Mouse (Mus musculus) hematopoietic stem cell, adult 5-6 weeks (primary cell): ENCODE measurements around the gene Vmn2r90. TPM values are rescaled to one million over a fixed set of nuclear protein-coding genes. Genes with fewer than 3 reads are reported as not detected.
"Not testable (repeated sequence)": the region's sequence is repeated elsewhere in the genome, so short reads cannot be mapped to it uniquely, and the experiment has no call there.

Experiments
- ATAC-seq, 2 experiments: fragments of 125-278 bp in 1 of 2; replicated peaks in 1 of 2; 2 replicates each; pipeline ENCODE4 v1.8.0; 2016 to 2017; ENCODE audit warnings: inconsistent platforms in 2 of 2, mild to moderate bottlenecking in 2 of 2, moderate number of reproducible peaks in 2 of 2, low read depth in 1 of 2, moderate TSS enrichment in 1 of 2; ENCODE audit not compliant: low FRiP score in 2 of 2, poor library complexity in 2 of 2, severe bottlenecking in 2 of 2, insufficient read depth in 1 of 2, low TSS enrichment in 1 of 2
- total RNA-seq: library from RNA; stranded (forward); fragments of 172-1452, 232-1000 nt; gene quantifications from 2 replicates; pipeline ENCODE4 v1.2.3, GENCODE M21; 2017

The Vmn2r90 gene
- 0.13 TPM in 1 of 2 replicates, not detected in the other for total RNA-seq

DNA sequence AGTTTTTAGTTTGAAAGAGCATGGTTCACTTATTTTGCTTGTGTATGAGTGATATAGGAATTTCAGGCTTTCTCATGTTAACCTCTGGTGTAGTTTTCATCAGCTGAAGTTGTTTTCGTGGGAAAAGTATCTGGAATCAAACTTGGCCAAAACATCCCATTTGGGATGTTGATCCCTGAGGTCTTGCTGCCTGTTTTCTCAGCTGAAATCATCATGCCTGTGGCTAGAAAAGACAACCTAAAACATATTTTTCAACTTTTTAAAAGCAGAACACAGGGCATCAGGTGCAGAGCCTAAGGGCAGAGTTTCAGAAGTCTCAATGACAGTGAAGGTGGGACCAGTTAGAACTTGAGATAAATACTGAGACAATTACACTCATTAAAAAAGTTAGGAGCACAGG lies at the start of gene Vmn2r90:
TSS of gene Vmn2r90 (plus strand) at position 301 of the 400 bp plus-strand sequence.
- ATAC-seq: no peak

DNA sequence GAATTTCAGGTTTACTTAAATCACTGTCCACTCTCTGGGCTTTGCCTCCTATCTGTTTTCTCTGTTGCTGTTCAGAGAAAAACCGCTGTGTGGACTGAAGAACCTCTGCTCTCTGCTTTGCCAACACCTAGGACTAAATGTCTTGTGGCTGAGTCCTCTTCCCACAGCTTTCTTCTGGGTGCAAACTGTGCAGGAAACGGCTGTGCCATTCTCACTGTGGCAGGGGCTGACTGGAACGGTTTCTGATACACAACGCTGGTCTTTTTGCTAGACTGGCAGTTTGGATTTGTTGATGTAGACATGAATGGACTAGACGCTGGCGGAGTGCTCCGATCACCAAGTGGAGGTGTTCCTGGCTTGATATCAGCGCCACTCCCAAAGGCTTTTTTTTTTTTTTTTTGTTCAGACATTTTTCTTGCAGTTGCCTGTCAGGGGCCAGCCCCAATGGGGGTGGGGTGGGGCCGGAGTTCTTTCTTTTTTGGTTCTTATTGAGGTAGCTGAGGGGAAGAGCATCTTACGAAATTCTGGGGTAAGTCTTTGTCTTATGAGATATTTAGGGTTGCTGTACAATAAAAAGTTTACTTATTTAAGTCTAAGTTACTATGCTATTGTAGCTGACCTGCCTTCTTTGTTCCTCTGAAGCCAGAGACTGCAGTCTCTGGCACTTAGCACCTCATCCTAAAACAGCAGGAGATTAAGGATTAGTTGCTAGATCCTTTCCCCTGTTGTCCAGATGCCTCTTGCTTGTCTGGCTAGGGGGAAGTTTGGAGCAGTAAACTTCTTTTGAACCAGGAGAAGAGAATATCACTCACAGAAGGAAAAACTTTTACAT lies 48.3 kb upstream of the Vmn2r90 start:
- ATAC-seq: peak; percentile 53 to 58

DNA sequence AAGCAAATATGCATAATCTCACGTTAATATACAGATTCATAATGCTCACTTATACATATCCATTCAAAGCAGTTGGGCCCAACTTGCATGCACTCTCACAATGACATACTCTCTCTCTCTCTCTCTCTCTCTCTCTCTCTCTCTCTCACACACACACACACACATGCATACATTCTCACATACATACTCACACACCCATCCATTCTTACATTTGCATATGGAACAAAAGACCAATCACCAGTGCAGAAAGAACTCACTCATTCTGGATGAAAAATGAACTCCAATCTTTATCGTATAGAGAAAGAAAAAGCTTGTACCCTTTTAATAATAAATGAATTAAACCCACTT lies 47.7 kb upstream of the Vmn2r90 start:
- ATAC-seq: no peak

DNA sequence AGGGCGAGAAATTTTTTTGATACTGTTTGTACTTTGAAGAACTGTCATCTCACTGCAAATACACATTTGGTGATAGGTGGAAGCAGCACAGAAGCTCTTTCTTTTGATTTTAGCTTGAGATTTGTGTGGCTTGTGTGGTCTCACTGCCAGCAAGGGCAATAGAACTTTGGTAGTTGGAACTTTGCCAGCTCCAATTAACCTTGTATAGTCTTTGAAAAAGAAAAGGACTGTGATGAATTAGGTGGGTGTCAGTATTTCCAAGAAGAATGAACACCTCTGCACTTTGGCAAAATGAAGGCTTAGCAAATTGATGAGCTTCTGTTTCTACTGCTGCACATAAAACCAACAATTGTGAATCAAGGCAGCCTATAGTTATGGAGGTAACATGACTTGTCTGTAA lies 24.8 kb upstream of the Vmn2r90 start:
- no peak for ATAC-seq

DNA sequence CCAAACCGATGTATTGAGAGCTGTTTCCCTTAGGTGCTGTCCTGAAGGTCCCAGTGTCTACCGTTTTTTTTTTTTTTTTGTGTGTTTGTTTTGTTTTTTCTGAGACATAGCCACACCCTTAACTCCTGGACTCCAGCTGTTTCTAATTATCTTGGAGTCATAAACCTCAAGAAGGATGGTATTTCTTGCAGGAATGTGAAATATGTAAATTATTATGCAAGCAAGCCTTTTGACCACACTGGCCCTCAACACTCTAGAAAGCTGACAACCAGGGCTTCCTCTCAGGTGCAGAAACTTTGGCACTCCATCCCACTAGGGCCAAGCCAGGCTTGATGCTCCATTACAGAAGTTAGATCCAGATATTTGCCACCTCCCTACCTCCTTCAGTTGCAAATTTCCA lies 12.9 kb upstream of the Vmn2r90 start:
- ATAC-seq: no peak

DNA sequence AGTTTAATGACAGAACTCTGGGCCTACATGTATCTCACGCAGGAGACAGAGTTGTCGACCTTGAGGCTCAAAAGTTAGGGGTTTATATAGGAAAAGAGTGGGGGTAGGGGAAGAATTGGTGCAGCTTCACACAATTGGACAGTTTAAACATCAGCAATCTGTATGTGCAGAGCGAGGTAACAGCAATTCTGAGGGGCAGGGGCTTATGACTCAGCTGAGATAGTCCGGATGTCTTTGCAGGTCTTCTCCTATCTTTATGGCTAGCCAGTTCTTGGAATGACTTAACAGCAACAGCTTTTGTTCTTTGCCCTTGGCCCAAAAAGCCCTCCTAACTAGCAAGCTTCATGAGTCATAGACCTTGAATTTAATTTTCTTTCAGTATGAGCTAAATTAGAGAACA lies 28.8 kb downstream of the Vmn2r90 start:
- ATAC-seq: not testable (repeated sequence)

DNA sequence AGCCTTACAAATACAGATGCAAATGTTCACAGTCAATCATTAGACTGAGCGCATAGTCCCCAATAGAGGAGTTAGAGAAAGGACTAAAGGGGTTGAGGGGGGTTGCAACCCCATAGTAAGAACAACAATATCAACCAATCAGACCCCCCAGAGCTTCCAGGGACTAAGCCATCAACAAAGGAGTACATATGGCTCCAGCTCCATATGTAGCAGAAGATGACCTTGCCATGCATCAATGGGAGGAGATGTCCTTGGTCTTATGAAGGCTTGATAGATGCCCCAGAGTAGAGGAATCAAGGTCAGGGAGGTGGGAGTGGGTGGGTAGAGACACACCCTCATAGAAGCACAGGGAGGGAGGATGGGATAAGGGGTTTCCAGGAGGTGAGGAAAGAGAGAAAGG lies 35.1 kb downstream of the Vmn2r90 start:
- ATAC-seq: no peak

DNA sequence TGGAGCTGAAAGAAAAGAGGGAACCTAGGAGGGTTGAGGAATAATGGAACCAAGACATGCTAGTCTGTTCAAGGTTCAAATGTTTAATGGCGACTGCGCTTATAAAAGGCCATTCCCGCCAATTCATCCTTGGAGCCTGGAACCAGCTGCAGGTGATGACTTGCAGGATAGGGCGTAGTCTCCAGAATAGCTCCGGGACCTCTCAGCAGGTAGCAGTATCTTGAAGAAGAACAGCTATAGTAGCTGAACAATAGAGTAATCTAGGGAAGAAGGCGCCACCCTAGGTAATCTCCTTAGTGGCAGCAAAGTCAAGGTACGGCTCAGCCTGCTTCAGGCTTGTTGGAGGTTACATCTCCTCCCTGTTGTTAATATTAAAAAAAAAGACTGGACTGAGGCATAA lies 35.8 kb downstream of the Vmn2r90 start:
- ATAC-seq: not testable (repeated sequence)

DNA sequence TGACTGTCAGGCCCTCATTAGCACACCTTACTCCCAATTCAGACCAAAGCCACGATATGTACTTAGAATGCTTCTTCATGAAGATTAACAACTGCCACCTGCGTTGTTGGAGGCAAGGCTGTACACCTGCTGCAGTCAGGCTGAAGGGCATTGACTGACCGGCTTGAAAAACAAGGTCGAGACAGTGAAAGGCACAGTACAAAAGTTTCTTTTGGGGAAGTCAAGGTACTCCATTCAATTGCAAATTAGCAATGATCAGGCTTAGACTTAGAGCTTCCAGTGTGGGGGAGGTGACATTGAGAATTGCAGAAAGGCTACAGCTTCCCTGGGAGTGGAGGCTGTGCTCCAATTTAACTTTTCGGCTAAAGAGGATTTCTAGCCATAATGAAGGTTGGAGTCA lies 36.4 kb downstream of the Vmn2r90 start:
- ATAC-seq: not testable (repeated sequence)

DNA sequence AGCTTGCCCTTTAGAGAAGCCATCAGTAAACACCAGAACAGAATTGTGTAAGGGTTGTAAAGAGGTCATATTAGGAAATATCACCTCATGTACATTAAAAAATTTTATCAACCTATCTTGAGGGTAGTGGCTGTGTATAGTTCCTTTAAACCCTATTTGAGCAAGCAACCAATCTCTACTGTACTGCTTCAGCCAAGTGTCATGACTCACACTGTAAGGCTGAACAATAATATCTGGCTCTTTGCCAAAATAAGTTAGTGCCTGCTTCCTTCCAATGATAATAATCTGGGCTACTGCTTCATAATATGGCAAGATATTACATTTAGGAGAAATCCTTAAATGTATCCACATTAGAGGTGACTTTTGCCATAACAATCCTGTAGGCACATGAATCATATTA lies 38.0 kb downstream of the Vmn2r90 start:
- ATAC-seq: not testable (repeated sequence)

DNA sequence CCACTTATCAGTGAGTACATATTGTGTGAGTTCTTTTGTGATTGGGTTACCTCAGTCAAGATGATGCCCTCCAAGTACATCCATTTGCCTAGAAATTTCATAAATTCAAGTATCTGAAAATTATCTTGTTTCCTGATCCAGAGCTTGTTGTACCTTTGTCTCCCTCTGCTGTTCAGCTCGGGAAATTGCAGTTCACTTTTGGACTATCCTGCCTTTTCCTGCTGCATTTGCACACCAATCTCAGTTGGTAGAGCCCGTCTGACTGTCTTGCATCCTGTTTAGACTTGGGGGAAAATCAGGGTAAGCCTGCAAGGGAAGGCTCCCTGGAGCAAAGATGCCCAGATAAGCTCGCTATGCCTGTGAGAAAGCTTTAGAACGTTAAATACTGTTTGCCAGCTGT lies 45.8 kb downstream of the Vmn2r90 start:
- peak; percentile 75 to 86; a peak in 3 of 4 replicates for ATAC-seq

DNA sequence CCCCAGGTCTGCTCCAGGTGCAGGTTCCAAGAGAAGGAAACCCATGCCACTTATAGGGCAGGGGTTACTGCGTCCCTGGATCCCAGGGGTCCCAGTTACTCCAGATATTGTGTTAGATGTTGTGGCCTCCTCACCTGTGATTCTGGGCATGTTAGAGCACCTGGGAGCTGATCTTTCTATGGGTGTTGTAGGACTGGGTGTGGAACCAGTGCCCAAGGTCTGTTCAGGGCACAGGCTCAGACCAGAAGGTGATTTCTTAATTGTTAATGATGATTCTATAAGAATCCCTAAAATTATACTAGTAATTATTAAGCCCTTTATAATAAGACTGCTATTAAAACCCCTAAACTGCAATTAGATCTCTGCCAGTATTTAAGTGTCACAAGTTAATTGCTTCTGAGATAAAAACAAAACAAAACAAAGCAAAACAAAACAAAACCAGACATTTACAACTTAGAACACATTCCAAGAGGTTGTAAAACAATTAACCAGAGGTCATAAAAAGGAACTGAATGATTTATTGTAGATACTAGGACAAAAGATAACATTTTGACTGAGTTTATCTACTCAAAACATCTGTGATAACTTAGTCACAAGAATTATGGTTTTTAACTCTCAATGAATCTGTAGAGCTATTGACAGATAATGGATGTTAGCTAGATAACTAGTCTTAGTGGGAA lies 59.2 kb downstream of the Vmn2r90 start:
- no peak for ATAC-seq

DNA sequence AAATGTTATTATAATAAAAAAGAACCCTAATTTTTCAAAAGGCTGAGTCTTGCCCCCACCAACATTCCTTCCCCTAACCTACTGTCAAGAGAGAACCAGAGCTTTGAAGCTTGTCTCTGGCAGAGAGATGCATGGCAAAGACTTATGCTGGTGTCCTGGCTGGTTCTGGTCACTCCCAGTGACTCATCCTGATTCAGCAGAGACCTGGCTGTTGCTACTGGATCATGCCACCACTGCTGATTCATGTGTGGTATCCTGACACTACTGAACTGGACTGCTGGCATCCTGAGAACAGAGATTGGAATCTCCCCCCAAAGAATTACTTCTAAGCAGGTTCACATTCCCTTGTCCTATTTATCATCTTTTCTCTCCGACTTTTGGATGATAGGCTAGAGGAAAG lies 60.7 kb downstream of the Vmn2r90 start:
- no peak for ATAC-seq

DNA sequence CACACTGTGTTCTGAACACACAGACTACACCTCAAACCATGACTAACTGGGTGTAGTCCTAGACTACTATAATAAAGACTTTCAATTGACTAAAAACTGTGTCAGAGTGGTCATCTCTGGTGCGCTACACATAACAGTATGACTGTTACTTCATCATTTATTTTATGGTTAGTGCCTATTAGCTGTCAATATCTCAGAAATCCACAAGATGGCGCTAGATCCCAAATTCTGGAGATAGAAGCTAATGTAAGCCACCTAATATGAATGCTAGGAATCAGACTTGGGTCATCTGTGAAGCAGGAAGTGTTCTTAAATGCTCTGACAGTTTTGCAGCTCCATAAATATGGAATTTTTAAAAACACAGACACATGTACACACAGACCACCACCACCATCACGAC lies 62.9 kb downstream of the Vmn2r90 start:
- ATAC-seq: peak; percentile 87 to 92

Other genes with a start within 250 kb of the Vmn2r90 start
- gene Lnpep, start 78.7 kb upstream of the Vmn2r90 start, total RNA-seq: 62.1 and 83.2 TPM in 2 replicates
- 0.94 and 11.9 TPM in 2 replicates for gene Spaca6, start 123.4 kb downstream of the Vmn2r90 start, total RNA-seq
- gene Has1, start 151.5 kb downstream of the Vmn2r90 start, total RNA-seq: not detected in 2 replicates
- 2.7 and 12.1 TPM in 2 replicates for gene Fpr1, start 180.2 kb downstream of the Vmn2r90 start, total RNA-seq
- gene Fpr2, start 184.1 kb downstream of the Vmn2r90 start, total RNA-seq: 8.1 and 26.5 TPM in 2 replicates
- not detected in 2 replicates for gene Fpr3, start 184.1 kb downstream of the Vmn2r90 start, total RNA-seq